Mouse (Mus musculus) ES-Bruce4 (cell line): Measurements from ENCODE around the gene Gm13275. TPM values are rescaled to one million over a fixed set of nuclear protein-coding genes. Genes with fewer than 3 reads are reported as not detected.
A peak's percentile ranks its signal among the peaks of the same experiment; 100 is the strongest.
"Not testable (repeated sequence)": the region's sequence is repeated elsewhere in the genome, so short reads cannot be mapped to it uniquely, and the experiment has no call there.

Source experiments
- H3K27ac ChIP-seq: 2 replicates; pipeline ENCODE4 v1.5.1; 2012; ENCODE audit warnings: low read length, inconsistent platforms; ENCODE audit not compliant: insufficient read depth
- H3K27me3 ChIP-seq: 2 replicates; pipeline ENCODE4 v1.6.1; 2012; ENCODE audit warnings: mild to moderate bottlenecking, low read length, inconsistent platforms; ENCODE audit not compliant: control insufficient read depth, poor library complexity, insufficient read depth, severe bottlenecking
- H3K36me3 ChIP-seq: 2 replicates; pipeline ENCODE4 v1.6.1; 2012; ENCODE audit warnings: inconsistent platforms, mild to moderate bottlenecking, low read length, moderate library complexity; ENCODE audit not compliant: control insufficient read depth, poor library complexity, insufficient read depth, severe bottlenecking
- H3K4me1 ChIP-seq: one replicate; pipeline ENCODE4 v1.8.1; 2011; ENCODE audit warnings: low read length; ENCODE audit not compliant: control insufficient read depth, insufficient read depth
- H3K4me3 ChIP-seq: 2 replicates; pipeline ENCODE4 v1.5.1; 2011; ENCODE audit warnings: low read depth, mild to moderate bottlenecking, low read length
- H3K9ac ChIP-seq: 2 replicates; pipeline ENCODE4 v1.6.1; 2012; ENCODE audit warnings: low read depth, mild to moderate bottlenecking, inconsistent platforms; ENCODE audit not compliant: poor library complexity, severe bottlenecking
- H3K9me3 ChIP-seq: replicated peaks from 2 replicates; pipeline ENCODE4 v1.6.1; 2012; ENCODE audit warnings: mild to moderate bottlenecking, low read length, inconsistent platforms; ENCODE audit not compliant: control insufficient read depth, poor library complexity, insufficient read depth, severe bottlenecking
- CTCF ChIP-seq: IDR thresholded peaks from one replicate; pipeline ENCODE4 v1.8.1; 2011; ENCODE audit warnings: low read depth, low read length
- EP300 ChIP-seq: IDR thresholded peaks from 2 replicates; pipeline ENCODE4 v1.6.1; 2011; ENCODE audit warnings: low read depth, low read length; ENCODE audit not compliant: insufficient read depth
- POLR2A ChIP-seq: IDR thresholded peaks from one replicate; pipeline ENCODE4 v1.8.1; 2011; ENCODE audit warnings: low read length; ENCODE audit not compliant: insufficient read depth
- polyA plus RNA-seq: library from polyadenylated mRNA; stranded (reverse); fragments of >200 nt; gene quantifications from 2 replicates; pipeline ENCODE4 v1.2.4, GENCODE M21; 2011; ENCODE audit warnings: low read depth; ENCODE audit not compliant: missing spikeins, insufficient read depth, insufficient read length

Gene Gm13275
- not detected in 2 replicates for polyA plus RNA-seq

DNA sequence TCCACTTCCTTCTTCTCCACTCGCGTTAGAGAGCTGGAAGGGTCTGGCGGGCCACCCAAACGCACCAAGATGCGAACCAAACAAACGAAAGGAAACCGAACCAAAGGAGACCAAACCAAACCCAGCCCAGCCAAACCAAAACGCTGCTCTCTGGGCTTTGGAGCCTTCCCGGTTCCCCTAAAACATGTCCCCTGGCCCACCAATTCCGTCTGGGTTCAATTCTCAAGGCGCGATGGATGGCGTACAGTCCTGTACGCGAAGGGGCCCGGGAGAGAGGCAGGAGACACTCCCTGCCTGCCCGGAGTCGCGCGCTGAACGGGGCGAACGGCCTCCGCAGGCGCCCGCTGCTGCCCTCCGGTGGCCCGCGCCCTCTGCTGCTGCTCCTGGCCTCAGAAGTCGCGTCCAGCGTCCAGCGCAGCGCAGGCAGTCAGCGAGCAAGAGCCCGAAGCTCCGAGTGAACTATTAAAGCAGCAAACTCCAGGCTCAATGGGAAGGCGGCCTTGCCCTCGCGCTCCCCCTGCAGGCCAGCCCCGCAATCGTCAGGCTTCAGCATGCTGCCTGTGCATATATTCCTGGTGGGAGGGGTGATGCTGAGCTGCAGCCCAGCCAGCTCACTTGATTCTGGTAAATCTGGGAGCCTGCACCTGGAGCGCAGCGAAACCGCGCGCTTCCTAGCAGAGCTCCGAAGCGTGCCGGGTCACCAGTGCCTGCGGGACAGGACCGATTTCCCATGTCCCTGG is at the start of gene Gm13275:
Gene Gm13275 (plus strand): TSS at position 552 of the 740 bp plus-strand sequence.
- not testable (repeated sequence) for H3K9me3 ChIP-seq, H3K9ac ChIP-seq, H3K4me1 ChIP-seq, H3K36me3 ChIP-seq, H3K4me3 ChIP-seq, H3K27me3 ChIP-seq, H3K27ac ChIP-seq

DNA sequence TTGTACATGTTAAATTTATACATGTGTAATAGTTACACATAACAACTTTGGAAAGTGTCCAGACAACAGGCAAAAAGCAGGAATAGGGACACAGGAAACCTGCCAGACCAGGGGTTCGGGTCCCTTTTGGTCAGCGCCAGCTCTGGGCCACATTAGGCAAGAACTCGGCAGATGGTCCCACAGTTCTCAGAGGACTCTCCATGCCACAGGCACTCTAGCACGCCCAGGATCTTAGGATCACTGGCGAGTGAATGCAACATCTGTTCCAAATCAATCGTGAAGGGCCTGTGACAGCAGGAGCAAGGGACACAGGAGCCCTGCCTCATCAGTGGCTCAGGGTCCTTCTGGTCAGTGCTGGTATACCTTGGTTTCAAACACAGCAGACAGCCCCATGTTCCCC is 44.4 kb upstream of the Gm13275 start:
- H3K9ac ChIP-seq, result no peak overlapping the region
- no peak for TF ChIP-seq EP300
- no peak for TF ChIP-seq POLR2A
- no peak for TF ChIP-seq CTCF
- H3K4me3 ChIP-seq, result no peak overlapping the region
- no peaks in the 10 kb centered on the region for H3K27me3 ChIP-seq
- no peak overlapping the region for H3K27ac ChIP-seq
- H3K9me3 ChIP-seq, result no peaks in the 10 kb centered on the region
- H3K4me1 ChIP-seq, result peaks cover 3% of the 10 kb centered on the region
- H3K36me3 ChIP-seq, result no peaks in the 10 kb centered on the region

DNA sequence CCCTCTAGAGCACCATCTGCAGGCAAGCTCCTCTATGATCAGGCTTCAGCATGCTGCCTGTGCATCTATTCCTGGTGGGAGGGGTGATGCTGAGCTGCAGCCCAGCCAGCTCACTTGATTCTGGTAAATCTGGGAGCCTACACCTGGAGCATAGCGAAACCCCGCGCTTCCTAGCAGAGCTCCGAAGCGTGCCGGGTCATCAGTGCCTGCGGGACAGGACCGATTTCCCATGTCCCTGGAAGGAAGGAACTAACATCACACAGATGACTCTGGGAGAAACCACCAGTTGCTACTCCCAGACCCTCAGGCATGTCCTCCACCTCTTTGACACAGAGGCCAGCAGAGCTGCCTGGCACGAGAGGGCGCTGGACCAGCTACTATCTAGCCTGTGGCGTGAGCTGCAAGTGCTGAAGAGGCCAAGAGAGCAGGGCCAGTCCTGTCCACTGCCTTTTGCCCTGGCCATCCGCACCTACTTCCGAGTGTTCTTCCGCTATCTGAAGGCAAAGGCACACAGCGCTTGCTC is 39.4 kb upstream of the Gm13275 start, which contains the start of gene Gm13271:
Gene Gm13271 (plus strand): TSS at position 51 of the 523 bp plus-strand sequence.
- not testable (repeated sequence) for H3K4me3 ChIP-seq, H3K27ac ChIP-seq, H3K9me3 ChIP-seq, H3K9ac ChIP-seq, H3K36me3 ChIP-seq, H3K4me1 ChIP-seq, H3K27me3 ChIP-seq

DNA sequence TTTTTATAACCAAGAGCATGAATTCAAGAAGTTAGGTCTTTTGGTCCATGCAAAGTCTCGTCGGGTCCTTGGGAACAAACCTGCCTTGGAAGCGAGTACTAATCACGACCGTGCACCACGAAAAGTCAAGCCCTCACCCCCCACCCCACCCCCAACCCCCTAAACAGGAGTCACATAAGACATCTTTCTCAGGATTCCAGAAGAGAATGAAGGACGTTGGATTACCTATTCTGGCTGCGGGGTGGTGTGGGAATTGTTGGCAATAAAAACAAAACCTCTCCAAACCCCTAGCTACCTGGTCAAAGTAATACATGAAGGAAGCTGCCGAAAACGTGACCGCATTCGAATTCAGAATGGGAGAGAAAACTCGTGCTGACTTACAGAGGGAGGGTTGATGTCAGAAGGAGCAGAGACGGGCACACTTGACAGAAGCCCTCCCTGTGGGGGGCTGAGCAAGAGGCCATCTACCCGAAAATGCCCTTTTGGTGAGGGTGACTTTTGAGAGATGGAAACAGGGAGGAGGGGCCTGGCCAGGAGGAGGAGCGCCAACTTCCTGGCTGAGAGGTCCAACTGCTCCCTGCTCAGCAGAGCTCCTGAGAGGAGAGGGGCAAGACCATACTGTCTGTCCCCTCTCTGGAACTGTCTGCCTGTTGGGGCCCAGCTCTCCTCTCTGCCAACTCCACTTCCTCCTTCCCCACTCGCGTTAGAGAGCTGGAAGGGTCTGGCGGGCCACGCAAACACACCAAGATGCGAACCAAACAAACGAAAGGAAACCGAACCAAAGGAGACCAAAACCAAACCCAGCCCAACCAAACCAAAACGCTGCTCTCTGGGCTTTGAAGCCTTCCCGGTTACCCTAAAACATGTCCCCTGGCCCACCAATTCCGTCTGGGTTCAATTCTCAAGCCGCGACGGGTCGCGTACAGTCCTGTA is 37.4 kb upstream of the Gm13275 start:
- peak overlapping the region; percentile 61 for H3K9ac ChIP-seq
- H3K27ac ChIP-seq, result peak overlapping the region; percentile 86
- not testable (repeated sequence) for H3K36me3 ChIP-seq, H3K9me3 ChIP-seq, H3K4me1 ChIP-seq, H3K27me3 ChIP-seq
- peak overlapping the region; percentile 87 for H3K4me3 ChIP-seq

DNA sequence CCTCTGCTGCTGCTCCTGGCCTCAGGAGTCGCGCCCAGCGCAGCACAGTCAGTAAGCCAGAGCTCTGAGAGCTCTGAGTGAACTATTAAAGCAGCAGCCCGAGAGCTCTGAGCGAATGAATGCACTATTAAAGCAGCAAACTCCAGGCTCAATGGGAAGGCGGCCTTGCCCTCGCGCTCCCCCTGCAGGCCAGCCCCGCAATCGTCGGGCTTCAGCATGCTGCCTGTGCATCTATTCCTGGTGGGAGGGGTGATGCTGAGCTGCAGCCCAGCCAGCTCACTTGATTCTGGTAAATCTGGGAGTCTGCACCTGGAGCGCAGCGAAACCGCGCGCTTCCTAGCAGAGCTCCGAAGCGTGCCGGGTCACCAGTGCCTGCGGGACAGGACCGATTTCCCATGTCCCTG is 36.7 kb upstream of the Gm13275 start:
- H3K36me3 ChIP-seq, H3K9me3 ChIP-seq, H3K27me3 ChIP-seq, H3K4me1 ChIP-seq: not testable (repeated sequence)
- peak; percentile 20 for TF ChIP-seq POLR2A
- peak; percentile 53 for TF ChIP-seq CTCF
- peak overlapping the region; percentile 61 for H3K9ac ChIP-seq
- H3K4me3 ChIP-seq, result peak overlapping the region; percentile 87
- H3K27ac ChIP-seq, result peak overlapping the region; percentile 86

DNA sequence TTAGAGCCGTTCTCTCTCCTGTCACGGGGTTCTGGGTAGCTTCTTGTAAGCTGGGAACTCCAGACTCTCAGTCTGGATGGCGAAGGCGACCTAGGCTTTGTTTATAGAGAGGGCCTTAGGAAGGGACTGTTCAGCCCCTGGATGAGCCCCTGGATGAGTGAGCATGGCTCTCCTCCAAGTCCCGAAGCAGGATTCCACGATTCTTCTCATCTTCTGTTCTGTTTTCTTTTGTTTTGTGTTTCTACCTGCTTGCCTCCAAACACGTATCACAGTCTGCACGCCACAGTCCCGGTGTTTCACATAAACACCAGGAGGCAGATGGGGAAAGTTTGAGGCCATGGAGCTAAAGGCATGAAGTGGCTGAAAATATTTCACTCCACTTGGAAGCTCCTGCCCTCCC is 35.5 kb upstream of the Gm13275 start:
- H3K36me3 ChIP-seq, H3K27ac ChIP-seq, H3K4me1 ChIP-seq, H3K27me3 ChIP-seq, H3K4me3 ChIP-seq, H3K9me3 ChIP-seq, H3K9ac ChIP-seq: not testable (repeated sequence)

DNA sequence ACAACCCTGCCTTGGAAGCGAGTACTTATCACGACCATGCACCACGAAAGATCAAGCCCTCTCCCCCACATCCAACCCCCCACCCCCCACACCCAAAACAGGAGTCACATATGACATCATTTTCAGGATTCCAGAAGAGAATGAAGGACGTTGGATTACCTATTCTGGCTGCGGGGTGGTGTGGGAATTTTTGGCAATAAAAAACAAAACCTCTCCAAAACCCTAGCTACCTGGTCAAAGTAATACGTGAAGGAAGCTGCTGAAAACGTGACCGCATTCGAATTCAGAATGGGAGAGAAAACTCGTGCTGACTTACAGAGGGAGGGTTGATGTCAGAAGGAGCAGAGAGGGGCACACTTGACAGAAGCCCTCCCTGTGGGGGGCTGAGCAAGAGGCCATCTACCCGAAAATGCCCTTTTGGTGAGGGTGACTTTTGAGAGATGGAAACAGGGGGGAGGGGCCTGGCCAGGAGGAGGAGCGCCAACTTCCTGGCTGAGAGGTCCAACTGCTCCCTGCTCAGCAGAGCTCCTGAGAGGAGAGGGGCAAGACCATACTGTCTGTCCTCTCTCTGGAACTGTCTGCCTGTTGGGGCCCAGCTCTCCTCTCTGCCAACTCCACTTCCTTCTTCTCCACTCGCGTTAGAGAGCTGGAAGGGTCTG is 34.5 kb upstream of the Gm13275 start, which contains the start of gene Gm13283:
Gene Gm13283 (plus strand): TSS at position 510 of the 659 bp plus-strand sequence.
- not testable (repeated sequence) for H3K27ac ChIP-seq
- H3K4me3 ChIP-seq, result peak within 1 kb of the TSS; percentile 28

More for the DNA sequence above, 34.5 kb upstream of the Gm13275 start, which contains the start of gene Gm13283:
- H3K36me3 ChIP-seq, H3K9me3 ChIP-seq, H3K9ac ChIP-seq, H3K4me1 ChIP-seq, H3K27me3 ChIP-seq: not testable (repeated sequence)
